Mouse (Mus musculus) testis, adult 2 months (tissue): ENCODE data around the gene Gpr157.

Source experiments
- CTCF ChIP-seq: fragments of 200-500 bp; IDR thresholded peaks from 2 replicates; pipeline ENCODE4 v1.5.1; 2012; ENCODE audit warnings: low read depth, mild to moderate bottlenecking, inconsistent platforms, low read length, moderate library complexity; ENCODE audit not compliant: control insufficient read depth, insufficient read depth, insufficient replicate concordance
- POLR2A ChIP-seq: fragments of 200-500 bp; IDR thresholded peaks from 2 replicates; pipeline ENCODE4 v1.6.1; 2012; ENCODE audit warnings: low read depth, mild to moderate bottlenecking, inconsistent platforms, low read length, moderate library complexity; ENCODE audit not compliant: control insufficient read depth

DNA sequence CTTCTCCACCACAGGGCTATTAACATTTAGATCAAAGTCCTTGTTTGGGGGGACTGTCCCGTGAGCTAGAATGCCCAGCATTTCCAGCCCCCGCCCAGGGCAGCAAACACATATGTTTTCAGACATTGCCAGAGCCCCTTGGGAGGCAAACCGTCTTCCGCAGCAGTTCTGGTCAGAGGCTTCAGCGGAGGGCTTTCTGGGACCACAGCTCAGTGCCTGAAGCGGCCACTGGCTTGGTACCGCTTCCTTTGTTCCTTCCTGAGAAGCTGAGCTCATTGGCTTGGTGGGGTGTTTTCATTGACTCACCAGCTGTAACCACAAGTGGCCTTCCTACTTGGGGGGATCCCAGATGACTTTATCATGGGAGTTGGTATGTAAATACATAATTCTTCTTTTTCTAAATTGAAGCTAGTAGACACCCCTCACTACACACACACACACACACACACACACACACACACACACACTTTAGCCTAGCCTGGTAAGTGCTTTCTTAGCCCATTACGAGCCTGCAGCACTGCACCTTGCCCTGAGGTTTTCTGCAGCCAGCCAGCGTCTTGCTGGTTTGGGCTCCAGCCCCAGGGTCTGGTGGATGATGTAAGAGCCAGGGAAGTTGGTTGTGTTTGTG is 27.2 kb upstream of the Gpr157 start:
- TF ChIP-seq CTCF (no peak), POLR2A (no peak)
